Mouse (Mus musculus) embryonic fibroblast, embryonic 13.5 days (primary cell): ENCODE measurements at regions not wholly inside any gene's neighbourhood (a gene's known extent, or its start where the extent isn't known, plus 50 kb on each side); places are given as distances from the start of the nearest gene placed in this dataset.

Source experiments
- H3K27ac ChIP-seq: 2 replicates; pipeline ENCODE4 v1.5.1; 2012; ENCODE audit warnings: low read length, control low read depth, inconsistent platforms; ENCODE audit not compliant: insufficient read depth
- H3K4me1 ChIP-seq: 2 replicates; pipeline ENCODE4 v1.6.1; 2011; ENCODE audit warnings: low read length; ENCODE audit not compliant: control insufficient read depth, insufficient read depth
- H3K4me3 ChIP-seq: 2 replicates; pipeline ENCODE4 v1.5.1; 2011; ENCODE audit warnings: mild to moderate bottlenecking, control low read depth, low read length; ENCODE audit not compliant: insufficient read depth
- CTCF ChIP-seq: IDR thresholded peaks from 2 replicates; pipeline ENCODE4 v1.5.1; 2011; ENCODE audit warnings: mild to moderate bottlenecking, control low read depth, low read length, moderate library complexity, borderline replicate concordance; ENCODE audit not compliant: insufficient read depth
- POLR2A ChIP-seq: IDR thresholded peaks from 2 replicates; pipeline ENCODE4 v1.6.1; 2011; ENCODE audit warnings: low read depth, mild to moderate bottlenecking, control low read depth, low read length, moderate library complexity

GRCm38 (mm10) chr5:133937967-133938918 lies 161.3 kb upstream of the Castor2 start:
- no peaks in the 10 kb centered on the region for H3K4me1 ChIP-seq
- no peak overlapping the region for H3K4me3 ChIP-seq
- H3K27ac ChIP-seq, result no peak overlapping the region
- TF ChIP-seq POLR2A (no peak), CTCF (no peak)

GRCm38 (mm10) chr5:133935451-133935850 lies 164.1 kb upstream of the Castor2 start:
- H3K27ac ChIP-seq, result no peak overlapping the region
- no peaks in the 10 kb centered on the region for H3K4me1 ChIP-seq
- TF ChIP-seq CTCF, result no peak
- TF ChIP-seq POLR2A, result no peak
- no peak overlapping the region for H3K4me3 ChIP-seq

GRCm38 (mm10) chr5:133935006-133935405 lies 164.5 kb upstream of the Castor2 start:
- H3K4me3 ChIP-seq, result no peak overlapping the region
- TF ChIP-seq CTCF (no peak), POLR2A (no peak)
- H3K27ac ChIP-seq, result no peak overlapping the region
- H3K4me1 ChIP-seq, result no peaks in the 10 kb centered on the region

- H3K4me1 ChIP-seq, result no peaks in the 10 kb centered on the region
- no peak for TF ChIP-seq POLR2A
- no peak for TF ChIP-seq CTCF
- H3K4me3 ChIP-seq, result no peak overlapping the region
- no peak overlapping the region for H3K27ac ChIP-seq
Measured at GRCm38 (mm10) chr5:133930101-133930500, 169.4 kb upstream of the Castor2 start.

- Histone ChIP-seq H3K4me3 (no peak overlapping the region), H3K27ac (no peak overlapping the region), H3K4me1 (no peaks in the 10 kb centered on the region)
- no peak for TF ChIP-seq POLR2A
- no peak for TF ChIP-seq CTCF
Measured at GRCm38 (mm10) chr5:133927054-133927453, 172.5 kb upstream of the Castor2 start.

GRCm38 (mm10) chr5:133925184-133925900 lies 174.2 kb upstream of the Castor2 start:
- no peaks in the 10 kb centered on the region for H3K4me1 ChIP-seq
- no peak for TF ChIP-seq POLR2A
- no peak overlapping the region for H3K27ac ChIP-seq
- no peak overlapping the region for H3K4me3 ChIP-seq

GRCm38 (mm10) chr5:133922181-133922580 lies 177.3 kb upstream of the Castor2 start:
- H3K4me1 ChIP-seq, result no peaks in the 10 kb centered on the region
- H3K27ac ChIP-seq, result no peak overlapping the region
- TF ChIP-seq CTCF, result no peak
- no peak for TF ChIP-seq POLR2A
- H3K4me3 ChIP-seq, result no peak overlapping the region

- Histone ChIP-seq H3K27ac (no peak overlapping the region), H3K4me1 (no peaks in the 10 kb centered on the region), H3K4me3 (no peak overlapping the region)
- no peak for TF ChIP-seq POLR2A
- no peak for TF ChIP-seq CTCF
Measured at GRCm38 (mm10) chr5:133915734-133916550, 183.6 kb upstream of the Castor2 start.

- TF ChIP-seq CTCF (no peak), POLR2A (no peak)
- H3K27ac ChIP-seq, result no peak overlapping the region
- H3K4me1 ChIP-seq, result no peaks in the 10 kb centered on the region
- no peak overlapping the region for H3K4me3 ChIP-seq
Measured at GRCm38 (mm10) chr5:133907442-133907841, 192.1 kb upstream of the Castor2 start.
